Comparison of ENCODE assay signal across 8 mouse cellular contexts in the genomic region with DNA sequence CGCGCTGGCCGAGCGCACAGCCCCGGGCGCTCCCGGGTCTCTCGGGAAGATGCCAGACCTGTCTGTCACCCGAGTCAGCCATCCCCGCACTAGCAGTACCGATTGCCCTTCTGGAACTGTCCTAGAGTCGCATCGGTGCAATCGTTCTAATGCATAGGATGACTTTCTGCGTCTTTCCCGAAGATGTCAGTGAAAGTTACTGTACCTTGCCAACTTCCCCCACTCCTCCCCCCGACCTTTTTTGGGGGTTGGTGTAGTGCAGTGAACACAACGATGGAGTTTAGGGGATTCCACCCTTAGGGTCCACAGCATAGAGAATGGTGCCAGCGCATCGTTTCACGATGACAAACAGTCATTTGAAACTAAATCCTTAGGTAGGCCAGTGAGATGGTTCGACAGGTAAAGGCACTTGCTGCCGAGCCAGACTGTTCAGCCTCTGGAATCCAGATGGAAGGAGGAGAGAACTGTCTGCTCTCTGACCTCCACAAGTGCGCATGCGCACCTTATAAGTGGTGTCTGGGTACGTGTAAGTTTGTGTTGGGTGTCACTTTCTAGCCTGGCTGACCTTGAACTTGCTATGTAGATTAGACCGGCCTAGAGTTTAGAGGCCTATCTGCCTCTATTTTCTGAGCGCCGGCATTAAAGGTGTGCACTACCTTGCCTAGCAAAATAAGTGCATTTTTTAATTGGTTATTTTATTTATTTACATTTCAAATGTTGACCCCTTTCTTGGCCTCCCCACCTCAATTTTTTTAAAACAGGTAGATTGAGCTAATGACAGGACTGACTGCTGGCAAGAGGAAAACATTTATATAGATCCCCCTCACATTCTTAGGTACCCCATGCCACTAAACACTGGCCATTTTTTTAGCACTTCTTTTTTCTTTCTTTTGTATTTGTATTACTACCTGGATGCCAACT. TPM values are rescaled to one million over a fixed set of nuclear protein-coding genes. Genes with fewer than 3 reads are reported as not detected.
DNase-seq lines count a peak whose midpoint lies in the region; ATAC-seq and TF ChIP-seq lines count a peak whose summit lies in the region.

No protein-coding gene starts in this region.

- H3K4me1 ChIP-seq in hindbrain, postnatal 0 days (ENCODE audit: insufficient read depth, low read length): peaks cover 3% of the 10 kb centered on the region; the same call in 1 of the 2 replicates
- H3K4me1 ChIP-seq in limb, embryonic 10.5 days: peaks cover 18% of the 10 kb centered on the region

- WGBS in hindbrain, postnatal 0 days: 12% methylated on average over 28 of the region's 29 CpGs
- 9% methylated on average over 29 of the region's 29 CpGs for WGBS in limb, embryonic 10.5 days

- peaks cover 5% of the 10 kb centered on the region; the same call in 1 of the 2 replicates for H3K36me3 ChIP-seq in hindbrain, postnatal 0 days (ENCODE audit: insufficient read depth, low read length)
- H3K36me3 ChIP-seq in limb, embryonic 10.5 days: peaks cover 50% of the 10 kb centered on the region

- no peak for TF ChIP-seq CTCF in hindbrain, postnatal 0 days (IDR thresholded peaks at IDR 0.05; ENCODE audit: low read depth)

- H3K4me2 ChIP-seq in hindbrain, postnatal 0 days (ENCODE audit: low read depth, low read length): peak overlapping the region; percentile 63

- no peaks in the 10 kb centered on the region for H3K9me3 ChIP-seq in hindbrain, postnatal 0 days (ENCODE audit: low read length)
- no peaks in the 10 kb centered on the region for H3K9me3 ChIP-seq in limb, embryonic 10.5 days (replicated peaks)

- ATAC-seq in hindbrain, postnatal 0 days: no peak; the same call in 1 of the 2 replicates

- no peaks in the 10 kb centered on the region for H3K27me3 ChIP-seq in hindbrain, postnatal 0 days (ENCODE audit: insufficient read depth, low read length)
- H3K27me3 ChIP-seq in limb, embryonic 10.5 days (ENCODE audit: low read depth, poor library complexity, severe bottlenecking): no peaks in the 10 kb centered on the region

- H3K9ac ChIP-seq in hindbrain, postnatal 0 days (replicated peaks; ENCODE audit: low read length): peak overlapping the region; percentile 100

- peak; percentile 80 for DNase-seq in cerebellum, adult 9-10 months
- no peak for DNase-seq in cerebellum, postnatal 4 days (ENCODE audit: low spot score in 2 of 2)
- DNase-seq in cerebellum, postnatal 36 days: peak; percentile 28 to 38
- DNase-seq in frontal cortex, postnatal 25 days (ENCODE audit: low spot score in 2 of 2): peak; percentile 14 to 31
- DNase-seq in hindbrain, postnatal 0 days (ENCODE audit: low spot score): peak; percentile 72
- no peak for DNase-seq in limb, embryonic 10.5 days (ENCODE audit: low spot score)
- peak; percentile 75 for DNase-seq in mesoderm, embryonic 11.5 days (ENCODE audit: low read depth, low spot score)
- peak; percentile 56 to 61 for DNase-seq in spleen, postnatal 10 days (ENCODE audit: low spot score in 2 of 2)

- peak overlapping the region; percentile 100 for H3K4me3 ChIP-seq in hindbrain, postnatal 0 days (ENCODE audit: low read length)
- peak overlapping the region; percentile 93 for H3K4me3 ChIP-seq in limb, embryonic 10.5 days

- peak overlapping the region; percentile 97 for H3K27ac ChIP-seq in hindbrain, postnatal 0 days
- H3K27ac ChIP-seq in limb, embryonic 10.5 days: peak overlapping the region; percentile 99

RNA-seq across cellular contexts. Expression of gene Atp5j, which starts 0.7 kb away (rescaled TPM):
- total RNA-seq in hindbrain, postnatal 0 days (2014; rRNA removed): 127 and 151 TPM in 2 replicates
- 1,026 and 1,029 TPM in 2 replicates for polyA plus RNA-seq in hindbrain, postnatal 0 days (2015; fragmentation: Nextera tagmentation; extraction: Ambion mirVana)
- 860 and 883 TPM in 2 replicates for polyA plus RNA-seq in limb, embryonic 10.5 days (2016; fragmentation: Nextera tagmentation; extraction: Ambion mirVana)

RNA-seq across cellular contexts. Expression of gene Gabpa, which starts 1.4 kb away (rescaled TPM):
- 14.8 and 20.4 TPM in 2 replicates for total RNA-seq in hindbrain, postnatal 0 days (2014; rRNA removed)
- polyA plus RNA-seq in hindbrain, postnatal 0 days (2015; fragmentation: Nextera tagmentation; extraction: Ambion mirVana): 10.6 and 11.8 TPM in 2 replicates
- polyA plus RNA-seq in limb, embryonic 10.5 days (2016; fragmentation: Nextera tagmentation; extraction: Ambion mirVana): 35.6 and 39.5 TPM in 2 replicates

Comparison
In these comparisons a context has a peak if more than half of its experiments do, and no peak if none do; other contexts are left out.
1. DNase-seq: peak in cerebellum, adult 9-10 months (single experiment), cerebellum, postnatal 36 days (2 of 2), frontal cortex, postnatal 25 days (2 of 2), hindbrain, postnatal 0 days (single experiment), mesoderm, embryonic 11.5 days (single experiment) and spleen, postnatal 10 days (2 of 2); none in cerebellum, postnatal 4 days (0 of 2) and limb, embryonic 10.5 days (single experiment).